Mouse (Mus musculus) ES-CJ7 (cell line): ENCODE results near the gene Ppil4.

Source experiments
- DNase-seq: peaks from one replicate; pipeline ENCODE4 v3.0.0; 2011; ENCODE audit warnings: low read depth, low spot score

Ppil4 gene

DNA sequence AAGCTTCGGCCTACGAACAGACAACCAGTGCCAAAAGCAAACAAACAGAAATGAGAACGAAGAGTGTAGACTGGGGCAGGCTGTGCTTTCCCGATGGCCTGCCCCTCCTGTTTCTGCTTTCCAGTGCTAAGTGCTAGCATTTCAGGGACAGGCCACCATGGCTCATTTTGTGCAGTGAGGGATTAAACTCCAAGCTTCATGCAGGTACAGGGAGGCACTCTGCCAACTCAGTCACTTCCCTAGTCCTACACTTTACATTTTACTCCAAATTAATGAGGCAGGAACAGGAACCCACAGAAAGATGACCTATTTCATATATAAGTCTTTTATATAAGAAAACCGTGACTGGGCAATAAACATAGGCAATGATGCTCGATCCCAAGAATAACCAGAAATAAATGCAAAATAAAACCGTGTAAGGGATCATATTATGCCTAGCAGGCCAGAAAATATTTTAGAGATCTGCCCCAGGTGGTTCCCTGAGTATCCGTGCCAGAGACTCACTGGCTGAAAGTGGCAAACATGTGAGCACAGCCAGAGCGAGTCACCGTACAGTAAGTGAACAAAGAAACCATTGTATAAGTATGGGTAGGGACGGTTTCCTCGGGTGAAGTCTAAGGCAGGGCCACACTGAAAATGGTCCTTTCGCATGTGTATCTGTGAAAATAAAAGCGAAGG, 68.7 kb downstream of the Ppil4 start:
- no peak for DNase-seq

DNA sequence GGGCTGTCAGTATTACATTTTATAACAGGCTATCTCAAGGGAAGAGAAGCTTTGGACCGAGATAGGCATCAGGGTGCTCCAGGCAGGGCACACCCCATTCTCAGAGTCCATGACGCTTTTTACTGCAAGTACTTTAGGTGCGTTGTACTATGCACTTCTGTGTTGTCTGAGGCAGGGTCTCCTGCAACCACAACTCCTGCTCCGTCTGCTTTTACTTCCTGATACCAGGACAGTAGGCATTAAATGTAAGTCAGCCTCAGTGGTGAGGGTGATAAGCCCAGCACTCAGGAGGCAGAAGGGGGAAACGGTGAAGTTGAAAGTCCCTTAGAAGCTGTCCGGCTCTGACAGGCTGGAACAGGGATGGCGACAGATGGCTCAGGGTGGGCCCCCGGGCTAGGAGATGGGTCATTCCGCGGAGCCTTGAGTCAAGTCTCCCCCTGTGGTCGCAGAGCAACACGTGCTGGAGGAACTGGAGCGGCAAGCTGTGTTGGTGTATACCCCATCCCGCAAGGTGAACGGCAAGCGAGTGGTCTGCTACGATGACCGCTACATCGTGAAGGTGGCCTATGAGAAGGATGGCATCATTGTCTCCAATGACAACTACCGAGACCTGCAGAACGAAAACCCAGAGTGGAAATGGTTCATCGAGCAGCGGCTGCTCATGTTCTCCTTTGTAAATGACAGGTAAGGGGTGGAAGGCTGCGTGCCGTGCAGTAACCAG, 69.4 kb downstream of the Ppil4 start:
- no peak for DNase-seq

DNA sequence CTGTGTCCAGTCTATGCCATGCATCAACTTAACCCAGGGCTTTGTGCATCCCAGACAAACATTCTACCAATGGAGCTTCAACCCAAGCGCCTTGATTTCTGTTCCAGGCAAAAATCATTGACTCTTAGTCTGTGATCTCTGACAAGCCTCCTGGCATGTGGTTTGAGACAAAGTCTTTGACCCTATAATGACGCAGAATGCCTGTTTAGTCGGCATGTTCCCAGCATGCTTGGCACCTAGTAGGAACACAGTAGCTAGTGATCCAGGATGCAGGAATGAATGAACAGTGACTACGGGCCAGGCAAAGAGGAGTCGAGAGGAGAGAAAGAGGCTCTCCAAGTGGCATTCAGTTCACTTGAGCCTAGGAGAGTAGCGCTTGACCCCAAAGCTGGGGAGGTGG, 70.7 kb downstream of the Ppil4 start:
- no peak for DNase-seq

DNA sequence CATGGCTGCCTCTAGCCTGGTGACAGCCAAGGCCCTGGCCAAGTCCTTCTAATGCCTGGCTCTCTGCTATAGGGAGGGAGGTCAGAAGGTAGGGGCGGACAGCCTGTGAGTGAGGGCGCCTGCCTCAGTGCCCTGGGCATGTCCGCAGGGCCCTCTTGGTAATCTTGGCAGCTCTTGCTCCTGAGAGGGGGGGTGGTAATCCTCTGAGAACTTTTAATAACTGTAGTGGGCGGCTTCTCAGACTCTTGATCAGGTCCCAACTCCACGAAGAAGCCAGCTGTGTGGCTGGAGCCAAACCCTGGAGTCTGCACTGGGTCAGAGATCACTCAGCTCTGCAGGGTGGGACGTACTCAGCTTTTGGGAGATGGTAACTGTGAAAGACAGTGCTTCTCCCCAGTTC, 71.5 kb downstream of the Ppil4 start:
- DNase-seq, result no peak

DNA sequence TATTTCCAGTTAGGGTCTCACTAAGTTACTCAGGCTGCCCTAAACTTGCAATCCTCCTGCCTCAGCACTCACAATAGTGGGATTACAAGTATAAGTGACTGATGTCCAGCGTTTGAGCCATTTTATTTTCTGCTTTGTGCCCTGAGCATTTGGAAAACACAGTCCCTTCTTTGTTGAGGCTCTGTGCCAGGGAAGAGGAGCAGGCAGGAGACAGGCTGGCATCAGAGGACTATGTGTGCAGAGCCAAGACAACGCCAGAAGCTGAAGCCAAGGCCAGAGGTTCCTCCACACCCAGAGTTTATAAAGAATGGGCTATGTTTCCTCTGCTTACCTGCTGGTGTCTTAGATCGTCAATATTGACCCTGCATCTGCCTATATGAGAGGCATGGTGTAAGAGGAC, 72.1 kb downstream of the Ppil4 start:
- DNase-seq, result no peak

DNA sequence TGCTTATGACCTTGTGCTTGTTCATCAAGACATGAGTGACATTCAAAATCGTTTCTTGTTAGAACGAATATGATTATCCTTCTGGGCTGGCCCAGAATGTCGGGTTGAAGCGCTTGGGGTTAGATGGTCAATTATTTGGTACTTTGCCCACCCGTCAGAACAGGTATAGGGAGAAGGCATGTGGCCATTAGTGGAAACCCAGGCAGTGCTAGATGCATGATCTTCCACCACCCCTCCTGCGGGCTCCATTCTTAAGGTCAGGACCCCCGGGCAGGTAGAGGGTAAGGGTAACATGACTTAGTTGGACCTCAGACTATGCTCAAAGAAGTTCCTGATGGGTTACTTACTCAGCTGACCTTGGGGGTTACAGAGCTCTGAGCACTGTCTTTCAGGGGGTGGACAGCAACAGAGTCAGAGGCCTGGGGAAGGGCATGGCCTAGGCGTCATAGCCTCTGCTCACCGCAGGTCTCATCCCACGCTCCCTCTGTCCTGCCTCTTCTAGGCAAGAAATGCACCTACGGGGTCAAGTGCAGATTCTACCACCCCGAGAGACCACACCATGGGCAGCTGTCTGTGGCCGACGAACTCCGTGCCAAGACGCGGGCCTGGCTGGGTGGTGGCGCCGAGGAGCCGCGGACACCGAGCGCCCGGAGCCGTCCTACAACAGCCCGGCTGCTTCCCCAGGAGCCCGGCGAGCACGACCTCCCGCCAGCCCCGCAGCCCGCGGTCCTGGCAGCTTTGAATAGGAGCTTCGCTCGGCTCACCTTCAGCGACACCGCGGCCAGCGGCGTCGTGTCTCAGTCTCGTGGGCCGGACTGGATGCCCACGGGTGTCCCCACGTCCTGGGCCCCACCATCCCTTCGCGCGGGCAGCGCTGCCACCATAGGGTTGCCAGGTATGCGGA, 74.3 kb downstream of the Ppil4 start:
- DNase-seq, result no peak

DNA sequence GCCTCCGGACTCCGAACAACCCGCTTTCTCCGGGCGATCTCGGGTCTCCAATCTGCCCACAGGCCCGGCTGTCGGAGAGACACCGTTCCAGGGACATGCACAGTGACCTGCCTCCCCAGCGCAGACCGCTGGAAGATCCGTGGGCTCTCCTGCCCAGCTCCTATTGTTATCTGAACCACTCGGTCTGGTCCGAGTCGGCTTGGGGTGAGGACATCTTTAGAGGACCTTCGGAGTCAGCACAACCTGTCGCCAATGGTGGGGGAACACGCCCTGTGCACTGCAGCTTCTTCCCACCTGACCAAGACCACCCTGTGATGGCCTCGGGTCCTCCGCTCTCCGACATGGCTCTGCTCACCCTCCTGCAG, 75.0 kb downstream of the Ppil4 start:
- DNase-seq, result no peak

DNA sequence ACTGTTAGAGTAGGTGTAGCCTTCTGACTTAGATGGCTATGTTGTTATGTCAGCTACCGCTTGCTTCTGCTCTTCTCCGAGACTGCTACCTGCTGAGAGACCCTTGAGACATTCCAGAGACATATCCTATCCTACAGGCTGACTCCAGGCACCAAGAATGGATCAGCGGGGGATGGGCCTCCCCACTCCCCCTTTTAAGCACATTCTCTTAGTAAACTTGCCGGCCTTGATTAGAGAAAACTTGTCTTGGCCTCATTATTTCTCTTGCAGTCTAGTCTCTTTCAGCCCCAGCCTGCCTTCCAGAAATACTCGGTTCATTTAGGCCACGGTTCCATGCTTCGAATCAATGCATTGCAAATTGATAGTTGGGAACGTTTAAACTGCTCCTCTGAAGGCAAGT, 77.1 kb downstream of the Ppil4 start:
- no peak for DNase-seq

DNA sequence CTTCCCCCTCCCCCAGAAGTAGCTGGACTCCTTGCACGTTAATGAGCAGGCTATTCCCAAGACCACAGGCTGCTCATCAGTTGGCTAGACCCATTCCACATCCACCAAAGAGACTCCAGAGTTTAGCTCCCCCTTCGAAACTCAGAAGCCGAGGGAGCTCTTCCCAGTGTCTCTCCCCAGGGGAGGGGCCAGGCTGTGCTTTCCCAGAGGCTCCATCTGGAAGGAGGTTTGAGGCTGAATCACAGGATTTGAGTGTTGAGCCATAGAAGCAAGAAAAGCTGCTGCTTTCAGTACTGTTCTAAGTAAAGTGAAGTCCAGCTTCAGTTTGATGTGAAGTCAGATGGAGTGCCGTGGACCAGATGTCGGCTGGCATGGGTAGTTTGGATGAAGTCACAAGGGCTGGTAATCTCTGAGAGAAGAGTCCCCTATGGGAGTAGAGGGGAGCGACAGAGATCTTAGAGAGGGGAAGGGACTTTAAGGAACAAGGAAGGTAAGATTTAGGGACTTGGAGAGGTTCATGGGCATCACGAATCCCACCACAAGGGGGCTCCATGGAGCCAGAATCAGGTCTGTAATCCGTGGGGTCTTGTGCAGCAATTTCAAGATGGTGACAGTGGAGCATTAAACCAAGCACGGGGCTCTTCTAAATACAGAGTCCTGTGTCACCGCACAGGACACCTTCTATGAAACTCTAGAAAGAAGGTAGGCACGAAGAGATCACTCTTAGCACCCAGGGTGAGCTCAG, 78.1 kb downstream of the Ppil4 start:
- DNase-seq, result peak; percentile 77

DNA sequence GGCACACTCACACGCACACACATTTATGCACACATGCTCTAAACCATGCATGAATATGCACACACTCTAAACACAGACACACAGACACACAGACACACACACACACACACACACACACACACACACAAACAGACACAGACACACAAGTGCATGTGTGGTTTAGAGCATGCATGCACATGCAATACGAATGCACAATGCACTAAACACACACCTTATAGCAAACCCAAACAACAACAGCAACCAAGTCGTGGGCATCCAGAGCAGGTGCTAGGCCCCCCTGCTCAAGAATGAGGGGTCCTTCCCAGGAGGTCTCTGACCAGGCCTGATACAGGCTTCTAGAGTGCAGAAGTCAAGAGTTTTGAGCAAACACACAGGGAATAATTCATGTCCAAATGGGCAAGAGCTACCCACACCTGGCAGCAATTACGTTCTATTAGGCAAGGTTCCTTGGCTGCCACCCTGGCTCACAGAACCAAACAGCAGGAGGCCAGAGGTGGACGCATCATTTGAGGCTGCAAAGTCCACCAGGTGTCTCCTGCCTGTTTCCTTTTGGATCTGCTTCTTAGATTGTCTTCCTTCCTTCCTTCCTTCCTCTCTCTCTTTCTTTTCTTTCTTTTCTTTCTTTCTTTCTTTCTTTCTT, 78.8 kb downstream of the Ppil4 start:
- no peak for DNase-seq
